Mouse (Mus musculus): ENCODE data around the gene Ubtd2.
A peak's percentile ranks its signal among the peaks of the same experiment; 100 is the strongest.

DNA sequence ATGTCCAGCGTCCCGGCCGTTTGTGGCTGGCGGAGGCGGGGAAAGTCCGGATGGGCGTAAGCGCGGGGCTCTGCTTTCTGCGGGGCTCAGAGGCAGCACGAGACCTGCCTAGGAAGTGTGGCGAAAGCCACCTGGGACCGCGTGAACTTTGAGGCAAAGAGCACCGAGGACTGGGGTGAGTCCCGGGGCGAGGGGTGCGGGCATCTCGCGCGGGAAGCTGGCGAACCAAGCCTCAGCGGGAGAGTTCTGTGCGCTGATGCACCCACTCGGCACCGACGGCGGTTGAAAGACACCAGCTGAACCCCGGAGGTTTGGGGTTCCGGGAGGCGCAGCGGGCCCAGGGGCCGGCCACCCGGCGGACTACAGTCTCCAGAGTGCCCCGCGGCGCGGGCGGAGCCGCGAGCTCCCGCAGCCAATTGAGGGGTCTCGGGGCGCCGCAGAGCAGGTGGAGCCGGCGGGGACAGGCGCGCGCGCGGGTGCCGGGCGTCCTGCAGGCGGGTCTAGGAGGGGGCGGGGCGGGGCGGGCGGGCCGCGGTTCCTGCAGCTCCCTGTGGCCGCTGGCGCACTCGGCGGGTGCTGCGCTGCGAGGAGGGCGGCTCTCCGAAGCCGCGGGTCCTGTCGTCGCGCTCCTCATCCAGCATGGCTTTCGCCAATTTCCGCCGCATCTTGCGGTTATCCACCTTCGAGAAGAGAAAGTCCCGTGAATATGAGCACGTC, 77.8 kb downstream of the Ubtd2 start, which contains the start of gene Stk10:
- peak; percentile 13; the same call in 1 of the 2 replicates for TF ChIP-seq POLR2A (IDR thresholded peaks at IDR 0.05; ENCODE audit: insufficient read depth, low read depth, low read length)
- TF ChIP-seq CTCF (IDR thresholded peaks at IDR 0.05; ENCODE audit: insufficient read depth, low read depth, low read length), result no peak
